Mouse (Mus musculus) kidney, postnatal 14 days (tissue): ENCODE data around the gene Taldo1.

Source experiments
- DNase-seq: peaks from one replicate; pipeline ENCODE4 v3.0.0; 2022; ENCODE audit warnings: mixed read lengths

Gene Taldo1

DNA sequence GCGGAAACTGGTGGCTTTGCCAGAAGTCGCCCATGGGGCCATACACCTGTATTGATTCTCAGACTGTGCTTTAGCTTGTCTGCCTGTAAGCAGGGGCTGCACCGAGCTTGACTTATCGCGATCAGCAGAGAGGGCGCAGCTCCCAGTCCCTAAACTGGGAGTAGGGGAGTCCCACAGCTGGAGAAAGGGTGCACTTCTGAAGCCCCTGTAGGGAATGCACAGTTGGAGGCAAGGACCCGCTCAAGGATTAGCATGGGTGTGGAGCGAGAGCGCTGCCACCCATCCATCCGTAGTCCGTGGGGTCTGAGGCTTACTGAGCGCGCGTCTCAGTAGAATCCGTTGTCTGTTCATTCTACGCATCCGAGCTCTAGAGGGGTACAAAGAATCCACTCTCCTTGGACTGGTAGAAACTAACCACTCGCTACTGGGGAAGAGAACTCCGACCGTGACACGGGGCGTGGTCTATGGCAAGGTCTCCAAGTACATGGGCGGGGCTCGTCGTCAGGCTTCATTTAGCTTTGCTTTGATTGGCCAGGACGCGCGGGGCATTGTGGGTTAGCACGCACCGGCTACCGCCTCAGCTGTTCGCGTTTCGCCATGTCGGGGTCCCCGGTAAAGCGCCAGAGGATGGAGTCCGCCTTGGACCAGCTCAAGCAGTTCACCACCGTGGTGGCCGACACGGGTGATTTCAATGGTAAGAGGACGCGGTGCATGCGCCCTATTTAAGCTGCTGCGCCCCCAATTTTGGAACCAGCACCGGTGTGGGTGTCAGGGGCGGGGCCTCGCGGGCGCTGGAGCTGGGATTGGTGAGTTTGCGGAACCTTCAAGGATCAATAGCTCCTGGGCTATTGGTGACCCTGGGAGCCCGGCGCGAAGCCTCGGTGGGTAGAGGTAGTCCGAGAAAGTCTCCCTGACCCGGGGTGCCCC, at the start of gene Taldo1:
Gene Taldo1 (plus strand): TSS at position 575 of the 927 bp plus-strand sequence.
- peak; percentile 98 for DNase-seq

DNA sequence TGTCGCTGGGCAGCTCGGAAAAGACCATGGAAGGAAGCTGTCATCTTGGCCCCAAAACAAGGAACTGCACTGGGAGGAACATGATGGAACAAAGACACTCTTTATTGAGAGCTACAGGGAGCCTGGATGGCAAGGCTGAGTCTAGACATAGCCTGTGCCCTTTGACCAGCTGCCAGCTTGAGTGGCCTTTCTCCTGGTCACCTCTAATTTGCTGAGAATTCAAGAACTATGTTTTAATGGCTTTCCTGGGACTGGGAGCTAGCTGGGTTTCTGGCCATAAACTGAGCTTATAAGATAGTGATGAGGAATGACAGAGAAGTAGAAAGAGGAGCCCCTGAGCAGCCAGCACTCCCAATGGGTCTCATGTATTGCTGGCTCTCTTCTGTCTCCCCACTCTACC, 48.8 kb upstream of the Taldo1 start:
- peak; percentile 22 for DNase-seq

DNA sequence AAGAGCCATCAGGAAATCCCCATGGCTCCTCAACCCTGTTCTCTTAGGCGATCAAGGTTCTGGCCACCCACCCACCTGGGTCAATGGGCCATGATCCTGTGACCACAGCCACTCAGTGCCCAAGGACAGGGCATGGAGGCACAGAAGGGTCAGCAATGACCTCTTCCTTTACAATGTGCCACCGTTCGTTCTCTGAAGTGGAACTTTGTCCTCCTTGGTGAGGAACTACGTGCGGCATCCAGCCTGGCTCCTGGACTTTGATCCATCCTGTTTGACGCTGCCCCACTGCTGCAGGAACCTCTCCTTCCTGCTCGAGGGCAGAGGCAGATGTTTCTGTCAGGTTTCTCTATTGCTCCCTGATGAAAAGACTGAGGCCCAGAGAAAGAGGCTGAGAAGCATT, 48.3 kb upstream of the Taldo1 start:
- peak; percentile 65 for DNase-seq

DNA sequence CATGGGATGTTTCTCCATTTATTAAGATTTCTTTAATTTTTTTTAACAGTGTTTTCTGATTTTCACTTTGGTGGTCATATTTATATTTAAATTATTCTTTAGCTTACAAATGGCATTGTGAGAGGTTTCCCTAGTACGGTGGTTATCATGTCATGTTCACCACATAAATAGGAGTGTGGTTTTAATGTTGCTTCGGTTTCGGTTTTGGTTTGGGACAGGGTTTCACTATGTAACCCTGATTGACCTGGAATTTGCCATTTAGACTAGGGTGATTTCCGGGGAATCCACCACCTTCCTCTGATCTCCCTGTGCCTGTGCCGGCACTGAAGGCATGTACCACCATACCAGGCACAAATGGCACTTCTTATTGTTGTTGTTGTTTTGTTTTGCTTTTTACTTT, 47.2 kb upstream of the Taldo1 start:
- no peak for DNase-seq

DNA sequence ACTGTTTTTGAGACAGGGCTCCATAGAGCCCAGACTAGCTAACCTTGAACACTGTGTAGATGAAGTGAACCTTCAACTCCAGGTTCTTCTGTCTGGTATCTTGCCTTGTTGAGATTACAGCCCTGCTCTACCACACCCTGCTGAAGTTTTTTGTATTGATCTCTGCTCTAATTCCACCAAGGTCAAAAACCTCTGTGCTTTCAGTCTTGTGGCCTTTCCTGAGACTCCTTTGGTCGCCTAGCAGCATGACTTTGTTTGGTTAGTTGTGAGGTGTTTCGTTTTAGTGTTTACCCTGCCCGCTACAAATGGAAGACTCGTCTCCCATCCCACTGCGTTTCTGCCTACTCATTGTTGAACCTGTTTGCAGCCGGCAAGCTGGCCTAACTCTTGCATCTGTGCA, 40.9 kb upstream of the Taldo1 start:
- no peak for DNase-seq

GRCm38 (mm10) chr7:141355051-141355450, 36.9 kb upstream of the Taldo1 start:
- no peak for DNase-seq

DNA sequence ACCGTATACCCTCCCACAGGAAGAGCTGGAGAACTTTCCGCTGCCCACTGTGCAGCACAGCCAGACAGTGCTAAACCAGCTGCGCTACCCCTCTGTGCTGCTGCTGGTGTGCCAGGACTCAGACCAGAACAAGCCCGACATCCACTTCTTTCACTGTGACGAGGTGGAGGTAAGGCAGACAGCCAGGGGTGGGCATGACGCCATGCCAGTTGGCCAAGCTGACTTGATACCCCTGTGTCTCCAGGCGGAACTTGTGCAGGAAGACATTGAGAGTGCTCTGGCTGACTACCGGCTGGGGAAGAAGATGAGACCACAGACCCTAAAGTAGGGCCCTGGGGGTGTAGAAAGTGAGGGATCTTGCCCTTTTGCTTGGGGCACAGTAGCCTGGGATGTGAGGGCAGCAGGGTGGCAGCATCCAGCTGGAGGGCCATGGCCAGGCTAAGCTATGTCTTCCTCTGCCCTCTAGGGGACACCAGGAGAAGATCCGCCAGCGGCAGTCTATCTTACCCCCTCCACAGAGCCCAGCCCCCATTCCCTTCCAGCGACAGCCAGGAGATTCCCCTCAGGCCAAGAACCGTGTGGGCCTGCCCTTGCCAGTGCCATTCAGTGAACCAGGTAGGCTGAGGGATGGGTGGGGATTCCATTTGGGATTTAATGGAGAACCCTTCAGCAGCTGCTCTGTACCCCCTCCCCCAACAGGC, 36.2 kb upstream of the Taldo1 start:
- DNase-seq = peak; percentile 25

DNA sequence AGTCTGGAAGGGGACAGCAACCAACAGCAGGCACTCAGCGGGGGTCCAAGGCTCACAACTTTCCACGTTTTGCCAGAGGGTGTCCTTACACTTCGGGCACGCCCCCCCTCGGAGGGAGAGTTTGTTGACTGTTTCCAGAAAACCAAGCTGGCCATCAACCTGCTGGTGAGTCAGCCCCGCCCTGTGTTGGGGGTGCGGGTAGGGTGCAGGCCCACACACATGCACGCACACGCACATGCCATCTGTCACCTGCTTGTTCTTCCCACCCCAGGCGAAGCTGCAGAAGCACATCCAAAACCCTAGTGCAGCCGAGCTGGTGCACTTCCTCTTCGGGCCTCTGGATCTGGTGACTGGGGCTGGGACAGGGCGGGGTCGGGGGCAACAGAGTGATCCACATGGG, 35.0 kb upstream of the Taldo1 start:
- DNase-seq = no peak

DNA sequence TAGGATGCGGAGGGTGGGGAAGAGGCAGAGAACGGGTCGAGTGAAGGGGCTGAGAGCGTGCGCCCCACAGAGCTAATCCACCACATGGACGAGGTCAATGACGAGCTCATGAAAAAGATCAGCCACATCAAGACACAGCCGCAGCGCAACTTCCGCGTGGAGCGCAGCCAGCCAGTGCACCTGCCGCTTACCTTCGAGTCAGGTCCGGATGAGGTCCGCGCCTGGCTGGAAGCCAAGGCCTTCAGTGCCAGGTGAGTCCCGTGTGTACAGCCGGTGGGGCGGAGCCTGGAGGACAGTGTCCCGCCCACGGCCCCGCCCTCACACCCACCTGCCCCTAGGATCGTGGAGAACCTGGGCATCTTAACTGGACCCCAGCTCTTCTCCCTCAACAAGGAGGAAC, 30.5 kb upstream of the Taldo1 start:
- peak; percentile 70 for DNase-seq

- DNase-seq = peak; percentile 82
Measured at GRCm38 (mm10) chr7:141363106-141363751, 28.8 kb upstream of the Taldo1 start.

DNA sequence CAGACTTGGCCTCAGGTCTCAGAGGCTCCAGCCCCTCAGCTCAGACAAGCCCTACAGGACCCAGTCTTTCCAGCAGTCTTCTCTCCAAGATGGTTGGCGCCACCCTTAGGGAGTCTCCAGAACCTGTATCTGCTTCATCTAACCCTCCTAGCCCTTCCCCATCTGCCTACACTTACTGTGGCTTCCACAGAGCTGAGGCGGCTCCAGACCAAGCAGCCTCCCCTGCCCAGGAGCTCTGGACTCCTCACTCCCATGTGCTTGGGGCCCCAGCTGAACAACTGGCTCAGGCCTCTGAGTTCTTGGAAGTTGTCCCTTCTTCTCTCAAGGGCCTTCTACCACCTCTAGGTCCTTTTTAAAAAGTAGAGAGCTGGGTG, 28.3 kb upstream of the Taldo1 start:
- DNase-seq = no peak

DNA sequence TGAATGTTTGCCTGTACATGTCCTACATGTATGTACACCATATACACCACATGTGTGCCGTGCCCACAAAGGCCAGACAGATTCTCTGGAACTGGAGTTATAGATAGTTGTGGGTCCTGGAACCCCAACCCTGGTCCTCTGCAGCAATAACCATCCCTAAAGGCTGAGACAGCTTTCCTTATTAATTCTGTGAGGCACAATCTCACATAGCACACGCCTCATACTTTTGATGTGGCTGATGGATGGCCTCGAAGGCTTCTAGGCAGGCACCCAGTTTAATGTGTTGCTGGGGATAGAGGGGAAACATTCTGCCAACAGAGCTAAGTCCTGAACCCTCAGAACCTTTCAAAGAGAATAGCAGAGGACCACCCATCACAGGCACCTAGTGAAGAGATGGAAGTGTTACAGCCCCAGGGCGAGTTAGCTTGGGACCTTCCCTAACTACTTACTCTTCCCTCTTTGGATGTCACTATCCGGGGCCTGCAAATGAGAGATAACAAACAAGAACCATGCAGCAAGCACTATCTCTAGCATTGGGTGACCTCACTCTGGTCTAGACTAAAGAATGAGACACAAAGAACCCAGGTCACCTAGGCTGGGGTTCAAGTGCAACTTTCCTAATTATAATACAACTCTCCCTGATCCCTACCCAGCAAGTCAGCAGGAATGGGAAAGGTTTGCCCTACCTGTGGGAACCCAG, 27.5 kb upstream of the Taldo1 start:
- no peak for DNase-seq

DNA sequence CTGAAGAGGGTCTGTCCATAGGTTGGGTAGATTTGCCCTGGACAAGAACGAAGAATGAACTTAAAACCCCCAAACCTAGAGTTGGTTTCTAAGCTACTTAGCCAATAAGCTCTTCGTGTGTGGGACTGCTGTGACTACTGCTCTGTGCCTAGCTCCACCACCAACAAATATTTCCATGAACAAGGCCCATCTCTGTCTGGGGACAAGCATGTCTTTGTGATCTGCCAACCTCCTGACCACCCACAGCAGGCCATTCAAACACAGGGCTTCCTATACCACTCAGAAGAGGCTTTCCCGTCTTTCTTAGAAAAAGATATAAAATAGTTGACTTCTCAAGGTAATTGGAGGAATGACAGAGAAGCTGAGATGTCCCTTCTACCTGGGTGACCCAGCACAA, 27.0 kb upstream of the Taldo1 start:
- no peak for DNase-seq

- DNase-seq = no peak
Measured at GRCm38 (mm10) chr7:141367358-141367757, 24.6 kb upstream of the Taldo1 start.

DNA sequence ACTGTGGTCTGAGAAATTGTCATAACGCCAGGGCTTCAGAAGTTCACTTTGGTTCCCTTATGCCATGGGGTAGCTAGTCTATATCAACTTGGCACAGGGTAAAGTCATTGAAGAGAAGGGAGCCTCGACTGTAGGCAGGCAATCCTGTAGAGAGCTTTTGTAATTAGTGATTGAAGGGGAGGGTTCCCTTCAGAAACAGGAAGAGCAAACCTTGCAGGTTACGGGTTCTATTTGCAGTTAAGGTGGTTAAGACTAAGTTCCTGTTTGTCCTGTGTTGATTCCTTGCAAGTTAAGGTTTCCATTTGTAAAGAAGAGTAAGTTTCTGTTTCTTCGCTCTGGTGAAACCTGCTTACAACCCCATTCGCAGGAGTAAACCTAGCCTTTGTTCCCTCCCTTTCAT, 22.1 kb upstream of the Taldo1 start:
- no peak for DNase-seq

- DNase-seq = peak; percentile 43
Measured at GRCm38 (mm10) chr7:141371942-141372595, 19.9 kb upstream of the Taldo1 start.

- no peak for DNase-seq
Measured at GRCm38 (mm10) chr7:141373611-141374010, 18.4 kb upstream of the Taldo1 start.

DNA sequence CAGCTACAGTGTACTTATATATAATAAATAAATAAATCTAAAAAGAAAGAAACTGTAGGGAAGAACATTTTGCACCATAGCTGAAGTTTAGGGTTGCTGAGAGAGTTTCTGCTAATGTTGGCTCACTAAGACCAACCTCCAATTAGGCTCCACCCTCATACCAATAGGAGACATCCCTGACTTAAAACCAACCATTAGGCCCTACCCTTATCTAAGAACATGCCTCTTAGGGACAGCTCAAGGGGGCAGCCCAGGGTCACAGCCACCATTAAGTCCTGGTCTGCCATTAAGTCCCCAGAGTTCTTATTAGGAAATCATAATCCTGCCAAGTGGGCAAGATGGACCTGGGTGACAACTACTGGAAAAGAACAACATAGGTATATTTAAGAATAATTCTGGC, 17.6 kb upstream of the Taldo1 start:
- DNase-seq = no peak

DNA sequence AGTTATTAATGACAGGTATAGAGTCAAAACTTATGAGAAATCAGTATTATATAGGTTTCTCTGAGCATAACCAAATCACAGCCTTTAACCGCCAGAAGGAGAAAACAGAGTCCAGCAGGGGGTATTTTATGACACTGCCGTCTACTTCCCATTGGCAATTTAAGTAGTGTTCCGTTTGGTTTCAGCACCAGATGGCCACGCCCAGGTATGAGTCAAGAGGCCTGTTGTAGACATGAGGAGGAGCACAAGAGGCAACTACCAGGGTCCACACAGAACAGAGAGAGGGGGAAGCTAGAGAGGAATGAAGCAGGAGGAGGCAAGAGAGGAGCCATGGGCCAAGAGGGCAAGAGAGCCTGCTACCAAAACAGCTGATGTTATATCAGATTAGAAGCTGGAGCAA, 12.4 kb upstream of the Taldo1 start:
- no peak for DNase-seq

DNA sequence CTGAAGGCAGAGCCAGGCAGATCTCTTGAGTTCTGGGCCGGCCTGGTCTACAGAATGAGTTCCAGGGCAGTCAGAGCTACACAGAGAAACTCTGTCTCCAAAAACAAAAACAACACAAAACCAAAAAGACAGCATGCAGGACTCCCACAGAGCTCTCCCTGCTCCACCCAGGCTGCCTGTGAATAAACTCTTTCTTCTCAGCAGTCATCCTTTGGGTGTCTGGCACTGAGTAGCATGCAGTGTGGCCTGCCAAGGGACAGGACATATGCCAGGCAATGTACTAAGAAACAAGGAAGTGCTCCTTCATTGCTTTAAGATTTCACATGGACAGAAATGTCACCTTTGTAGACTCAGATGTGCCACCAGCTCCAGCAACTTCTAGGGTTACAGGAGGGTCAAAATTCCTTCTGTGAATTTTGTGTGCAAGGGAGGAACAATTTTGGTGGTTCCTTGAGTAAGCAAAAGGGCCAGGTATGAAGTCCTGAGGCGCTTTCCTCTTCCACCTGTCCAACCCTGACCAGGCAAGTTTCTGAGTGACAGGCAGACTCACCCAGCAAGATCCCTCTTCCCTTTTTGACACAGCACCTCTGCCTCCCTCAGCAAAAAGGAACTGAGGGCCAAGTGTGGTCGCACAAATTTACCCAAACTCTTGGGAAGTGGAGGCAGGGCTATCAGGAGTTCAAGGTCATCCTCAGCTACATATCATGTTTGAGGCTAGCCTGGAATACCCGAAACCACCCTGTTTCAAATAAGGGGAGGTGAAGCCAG, 10.7 kb upstream of the Taldo1 start:
- DNase-seq = no peak

DNA sequence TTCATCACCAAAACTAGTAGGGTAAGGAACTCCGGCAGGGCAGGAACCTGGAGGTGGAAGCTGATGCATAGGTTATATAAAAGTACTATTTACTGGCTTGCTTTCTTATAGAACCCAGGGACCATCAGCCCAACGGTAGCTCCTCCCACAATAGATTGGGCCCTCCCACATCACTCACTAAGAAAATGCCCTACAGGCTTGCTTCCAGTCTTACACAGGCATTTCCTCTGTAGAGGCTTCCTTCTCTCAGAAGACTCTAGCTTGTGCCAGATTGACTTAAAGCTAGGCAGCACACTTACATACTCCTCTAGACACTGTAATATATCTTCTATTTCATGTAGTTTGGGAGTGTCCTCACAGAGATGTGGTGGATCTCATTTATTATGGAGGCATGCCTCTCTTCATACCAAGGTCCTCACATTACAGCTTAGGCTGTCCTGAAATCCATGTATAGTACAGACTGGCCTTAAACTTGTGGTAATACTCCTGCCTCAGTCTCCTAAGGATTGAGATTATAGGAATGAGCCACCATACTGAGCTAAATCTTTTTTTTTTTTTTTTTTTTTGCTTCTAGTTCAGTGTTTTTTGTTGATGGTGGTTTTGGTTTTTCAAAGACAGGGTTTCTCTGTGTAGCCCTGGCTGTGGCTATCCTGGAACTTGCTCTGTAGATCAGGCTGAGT, 4.1 kb upstream of the Taldo1 start:
- DNase-seq = no peak
